Mouse (Mus musculus) layer of hippocampus, postnatal 25 days (tissue): ENCODE data around the gene Tapbp. TPM values are rescaled to one million over a fixed set of nuclear protein-coding genes. Genes with fewer than 3 reads are reported as not detected.
A peak's percentile ranks its signal among the peaks of the same experiment; 100 is the strongest.
"Not testable (repeated sequence)": the region's sequence is repeated elsewhere in the genome, so short reads cannot be mapped to it uniquely, and the experiment has no call there.

Source experiments
- DNase-seq, 2 experiments: peaks; one replicate each; pipeline ENCODE4 v3.0.0; 2022; ENCODE audit warnings: mixed read lengths in 2 of 2, low spot score in 1 of 2; ENCODE audit errors: extremely low spot score in 1 of 2
- total RNA-seq, 2 experiments: library from RNA; stranded (reverse); gene quantifications; 2 replicates each; pipeline ENCODE4 v1.2.3; 2021

The Tapbp gene
- total RNA-seq: 10 to 100 TPM; 36.2 to 37.0 TPM

DNA sequence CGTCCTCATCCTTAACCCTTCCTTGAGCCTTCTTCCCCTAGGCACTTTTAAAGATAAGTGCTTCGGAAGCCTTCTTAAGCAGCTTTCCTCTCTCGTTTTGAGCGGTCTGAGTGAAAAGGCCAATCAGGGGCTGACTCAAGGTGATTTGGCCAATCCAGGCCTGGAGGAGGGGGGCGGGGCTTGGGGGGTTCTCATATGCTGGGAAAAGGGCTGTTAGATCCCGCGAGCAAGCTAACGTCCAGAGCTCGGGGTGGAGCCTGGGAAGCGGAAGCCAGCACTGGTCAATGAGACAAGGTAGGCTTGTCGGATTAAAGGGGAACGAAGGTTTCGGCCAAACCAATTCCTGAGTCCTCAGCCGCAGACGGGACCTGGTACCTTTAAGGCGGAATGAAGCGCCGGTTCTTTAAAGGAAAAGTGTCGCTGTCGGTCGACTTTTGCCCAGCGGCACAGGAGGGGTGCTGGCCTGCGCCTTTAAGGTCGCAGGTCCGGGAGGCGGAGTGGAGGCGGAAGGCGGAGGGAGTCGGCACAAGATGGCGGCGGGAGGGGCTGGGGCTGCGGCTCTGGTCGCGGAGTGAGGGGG lies at the start of gene Tapbp, which contains the start of gene Zbtb22:
TSS of gene Tapbp (plus strand) at position 229 of the 580 bp plus-strand sequence.
TSS of gene Zbtb22 (plus strand) at position 234 of the 580 bp plus-strand sequence.
- DNase-seq: peak; percentile 83 to 85

DNA sequence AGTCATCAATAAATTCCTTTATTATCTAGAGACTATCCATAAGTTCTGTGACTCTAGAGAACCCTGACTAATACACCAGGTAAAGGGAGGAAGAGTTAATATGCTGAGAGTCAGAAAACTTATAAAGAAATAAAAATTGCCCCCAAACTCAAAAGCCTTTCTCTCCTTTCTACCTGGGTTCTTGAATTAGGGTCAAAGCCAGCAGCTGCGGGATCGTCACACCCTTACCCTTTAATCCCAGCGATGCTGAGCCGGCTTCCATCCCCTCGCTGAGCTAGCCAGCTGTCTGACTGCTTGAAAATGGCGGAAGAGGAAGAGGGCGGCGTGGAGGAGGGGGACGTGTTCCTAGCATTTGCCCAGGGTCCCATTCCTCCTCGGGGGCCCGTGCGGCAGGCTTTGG lies 42.2 kb upstream of the Tapbp start, which contains the start of gene Gm7029:
TSS of gene Gm7029 (plus strand) at position 301 of the 400 bp plus-strand sequence.
- not testable (repeated sequence) for DNase-seq

GRCm38 (mm10) chr17:33874411-33874810 lies 41.3 kb upstream of the Tapbp start:
- DNase-seq: no peak

- DNase-seq: not testable (repeated sequence)
These were observed 39.9 kb upstream of the Tapbp start for GRCm38 (mm10) chr17:33875797-33876196.

DNA sequence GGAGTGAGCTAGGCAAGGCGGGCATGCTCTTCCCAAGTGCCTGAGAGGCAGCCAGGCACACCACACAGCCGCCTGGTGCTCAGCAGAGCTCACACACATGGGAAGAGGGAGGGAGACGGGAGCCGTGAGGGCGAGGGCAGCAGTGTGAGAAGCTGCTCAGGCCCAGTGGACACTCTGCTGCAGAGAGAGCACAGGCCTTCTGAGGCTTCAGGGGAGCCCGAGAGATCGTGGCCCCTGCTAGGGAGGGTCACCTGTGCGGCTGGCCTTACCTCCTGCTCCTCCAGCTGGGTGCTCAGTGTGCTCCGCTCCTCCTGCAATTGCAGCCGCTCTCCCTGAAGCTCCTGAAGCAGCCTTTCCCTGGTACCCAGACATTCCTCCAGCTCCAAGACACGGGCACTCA lies 31.4 kb upstream of the Tapbp start:
- DNase-seq: not testable (repeated sequence)

DNA sequence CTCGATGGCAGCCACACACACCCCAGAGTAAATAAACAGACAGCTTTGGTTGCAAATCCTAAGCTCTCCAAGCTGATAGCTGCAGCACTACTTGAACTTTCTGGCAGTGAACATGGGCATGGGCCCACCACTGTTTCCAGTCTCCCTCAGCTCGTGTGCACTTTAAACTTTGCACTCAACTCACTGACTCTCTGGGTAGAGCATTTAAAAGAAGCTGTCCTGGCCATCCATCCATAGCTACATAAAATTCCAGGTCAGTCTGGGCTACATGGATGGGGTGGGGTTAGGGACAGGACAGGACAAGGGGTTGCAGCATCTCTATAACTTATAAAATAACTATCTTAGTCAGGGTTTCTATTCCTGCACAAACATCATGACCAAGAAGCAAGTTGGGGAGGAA lies 27.9 kb upstream of the Tapbp start:
- not testable (repeated sequence) for DNase-seq

DNA sequence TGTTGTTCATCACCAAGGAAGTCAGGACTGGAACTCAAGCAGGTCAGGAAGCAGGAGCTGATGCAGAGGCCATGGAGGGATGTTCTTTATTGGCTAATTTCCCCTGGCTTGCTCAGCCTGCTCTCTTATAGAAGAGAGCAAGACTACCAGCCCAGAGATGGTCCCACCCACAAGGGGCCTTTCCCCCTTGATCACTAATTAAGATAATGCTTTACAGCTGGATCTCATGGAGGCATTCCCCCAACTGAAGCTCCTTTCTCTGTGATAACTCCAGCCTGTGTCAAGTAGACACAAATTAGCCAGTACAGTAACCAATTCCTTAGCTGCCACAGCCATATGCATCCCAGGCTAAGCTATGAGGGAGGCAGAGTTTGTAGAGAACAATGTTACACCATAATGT lies 27.5 kb upstream of the Tapbp start:
- DNase-seq: not testable (repeated sequence)

DNA sequence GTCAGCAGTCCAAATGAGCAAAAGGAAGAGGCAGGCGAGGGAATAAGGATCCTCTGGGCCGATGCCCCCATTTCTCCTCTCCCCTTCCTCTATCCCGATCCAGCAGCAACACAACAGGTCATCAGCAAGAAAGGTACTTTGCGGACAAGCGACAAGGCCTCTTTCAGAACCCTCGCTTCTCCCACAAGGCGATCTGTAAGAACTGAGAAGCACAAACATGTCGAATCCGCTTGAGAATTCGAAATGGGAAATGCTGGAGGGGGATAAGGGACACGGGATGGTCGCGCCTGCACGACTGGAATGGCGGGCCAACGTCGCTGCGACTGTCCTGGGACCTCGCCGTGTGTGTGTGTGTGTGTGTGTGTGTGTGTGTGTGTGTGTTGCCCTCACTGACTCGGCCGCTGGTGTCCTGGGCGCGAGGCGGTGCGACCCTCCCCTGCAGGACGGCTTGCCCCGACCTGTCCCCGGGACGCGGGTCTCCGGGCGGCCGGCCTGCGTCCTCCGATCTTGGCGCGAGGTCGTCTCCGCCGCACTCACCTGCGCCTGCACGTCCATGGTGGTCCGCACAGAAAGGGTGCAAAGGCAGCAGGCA lies 25.7 kb upstream of the Tapbp start:
- DNase-seq: not testable (repeated sequence)

DNA sequence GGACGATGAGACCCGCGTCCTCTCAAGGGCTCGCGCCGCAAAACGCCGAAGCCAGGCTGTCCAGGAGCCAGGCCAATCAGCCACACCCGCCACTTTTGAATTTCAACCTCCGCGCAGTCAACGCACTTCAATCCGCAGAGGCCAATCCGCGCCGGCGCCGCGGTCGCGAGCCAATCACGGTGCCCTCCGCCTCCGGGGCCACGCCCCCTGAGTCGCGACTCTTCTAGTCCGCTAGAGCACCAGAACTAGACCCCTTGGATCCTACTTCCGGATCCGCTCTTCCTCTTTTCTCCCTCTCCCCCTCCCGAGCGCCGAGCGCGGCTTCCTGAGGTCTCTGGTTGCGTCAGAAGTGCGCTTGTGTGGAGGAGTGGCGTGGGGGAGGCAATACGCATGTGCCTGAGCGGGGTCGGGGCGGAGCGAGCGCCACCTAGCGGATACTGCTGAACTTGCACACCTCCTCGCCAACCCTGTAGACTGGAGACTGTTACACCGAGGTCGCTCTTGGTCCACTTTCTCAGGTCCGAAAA lies 25.1 kb upstream of the Tapbp start, which contains the start of gene Kifc1:
TSS of gene Kifc1 (minus strand) at position 129 of the 527 bp plus-strand sequence.
- peak; percentile 99 to 100 for DNase-seq

DNA sequence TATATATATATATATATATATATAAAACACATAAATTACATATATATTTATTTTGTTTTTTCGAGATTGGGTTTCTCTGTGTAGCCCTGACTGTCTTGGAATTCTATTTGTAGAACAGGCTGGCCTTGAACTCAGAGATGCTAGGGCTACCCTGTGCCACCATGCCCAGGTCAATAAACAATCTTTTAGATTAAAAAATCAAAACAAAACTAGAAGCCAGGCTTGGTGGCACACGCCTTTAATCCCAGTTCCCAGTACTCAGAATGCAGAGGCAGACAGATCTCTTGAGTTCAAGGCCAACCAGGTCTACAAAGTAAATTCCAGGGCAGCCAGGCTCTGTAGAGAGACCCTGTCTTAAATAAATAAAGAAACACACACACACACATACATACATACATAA lies 24.3 kb upstream of the Tapbp start:
- no peak for DNase-seq

DNA sequence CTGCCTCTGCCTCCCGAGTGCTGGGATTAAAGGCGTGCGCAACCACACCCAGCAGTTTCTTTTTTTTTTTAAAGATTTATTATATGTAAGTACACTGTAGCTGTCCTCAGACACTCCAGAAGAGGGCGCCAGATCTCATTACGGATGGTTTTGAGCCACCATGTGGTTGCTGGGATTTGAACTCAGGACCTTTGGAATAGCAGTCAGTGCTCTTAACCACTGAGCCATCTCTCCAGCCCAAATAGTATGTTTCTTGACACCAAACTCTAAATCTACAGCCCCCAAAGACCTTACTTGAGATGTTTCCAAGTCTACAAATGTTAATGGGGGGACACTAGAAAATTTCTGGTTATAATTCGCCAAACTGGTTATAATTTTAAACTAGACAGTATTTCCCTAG lies 23.8 kb upstream of the Tapbp start:
- DNase-seq: not testable (repeated sequence)

DNA sequence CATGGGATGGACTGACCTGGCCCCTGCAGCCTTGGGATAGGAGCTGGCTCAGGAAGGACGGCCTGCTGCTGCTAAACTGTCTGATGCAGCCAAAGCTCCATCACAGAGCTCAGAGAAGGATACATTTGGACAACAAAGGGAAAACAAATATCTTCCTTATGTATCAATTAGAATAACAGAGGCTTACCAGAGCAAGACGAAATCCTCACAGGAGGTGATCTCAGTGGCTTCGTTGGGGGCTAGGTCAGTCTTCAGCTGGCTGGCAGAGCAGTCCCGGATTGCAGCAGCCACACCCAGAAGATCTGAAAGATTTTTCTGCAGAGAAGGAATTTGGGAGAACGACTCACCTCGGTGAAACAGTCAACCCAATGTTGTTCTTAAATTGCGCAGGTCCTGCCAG lies 23.3 kb upstream of the Tapbp start:
- no peak for DNase-seq

- DNase-seq: not testable (repeated sequence)
These were observed 22.7 kb upstream of the Tapbp start for GRCm38 (mm10) chr17:33893011-33893410.

GRCm38 (mm10) chr17:33897114-33897794 lies 18.4 kb upstream of the Tapbp start:
- no peak for DNase-seq

GRCm38 (mm10) chr17:33898193-33898592 lies 17.5 kb upstream of the Tapbp start:
- DNase-seq: not testable (repeated sequence)

GRCm38 (mm10) chr17:33899642-33900041 lies 16.1 kb upstream of the Tapbp start:
- no peak for DNase-seq

- no peak for DNase-seq
These were observed 15.3 kb upstream of the Tapbp start for GRCm38 (mm10) chr17:33900281-33900988.

- DNase-seq: no peak
These were observed 14.7 kb upstream of the Tapbp start for GRCm38 (mm10) chr17:33900989-33901314.

DNA sequence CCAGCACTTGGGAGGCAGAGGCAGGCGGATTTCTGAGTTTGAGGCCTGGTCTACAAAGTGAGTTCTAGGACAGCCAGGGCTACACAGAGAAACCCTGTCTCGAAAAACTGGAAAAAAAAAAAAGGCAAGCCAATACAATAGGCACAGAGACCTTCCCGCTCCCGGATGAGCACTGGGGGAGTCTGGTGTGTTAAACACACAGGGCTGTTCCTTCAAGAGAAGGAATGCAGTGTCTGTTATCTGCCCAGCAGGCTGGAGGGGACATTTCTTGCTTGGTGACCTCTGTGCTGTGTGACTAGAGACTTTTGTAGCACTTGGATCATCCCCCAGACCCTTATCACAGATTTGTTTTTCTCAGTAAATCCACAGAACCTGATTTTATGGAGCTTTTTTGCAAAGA lies 14.0 kb upstream of the Tapbp start:
- DNase-seq: no peak

GRCm38 (mm10) chr17:33902079-33902478 lies 13.6 kb upstream of the Tapbp start:
- DNase-seq: no peak

DNA sequence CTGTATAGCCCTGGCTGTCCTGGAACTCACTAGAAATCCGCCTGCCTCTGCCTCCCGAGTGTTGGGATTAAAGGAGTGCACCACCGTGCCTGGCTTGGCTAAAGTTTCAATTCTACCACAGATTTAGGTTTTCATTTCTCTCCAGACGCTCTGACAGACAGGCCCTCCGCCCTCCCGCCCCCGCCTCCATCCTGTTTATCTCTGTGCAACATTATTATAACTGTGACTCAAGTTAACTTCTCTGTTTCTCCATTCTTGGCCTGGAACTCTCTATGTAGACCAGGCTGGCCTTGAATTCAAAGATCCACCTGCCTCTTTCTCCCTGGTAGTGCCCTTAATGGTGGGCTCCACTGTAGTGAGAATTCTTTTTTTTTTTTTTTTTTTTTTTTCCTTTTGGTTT lies 13.2 kb upstream of the Tapbp start:
- DNase-seq: no peak
